Mouse (Mus musculus): ENCODE results near the gene Lrrc75b. TPM values are rescaled to one million over a fixed set of nuclear protein-coding genes. Genes with fewer than 3 reads are reported as not detected.
"Not testable (repeated sequence)": the region's sequence is repeated elsewhere in the genome, so short reads cannot be mapped to it uniquely, and the experiment has no call there.

The Lrrc75b gene
- polyA plus RNA-seq, 1 experiment from 2014 or later = 1.9 TPM

DNA sequence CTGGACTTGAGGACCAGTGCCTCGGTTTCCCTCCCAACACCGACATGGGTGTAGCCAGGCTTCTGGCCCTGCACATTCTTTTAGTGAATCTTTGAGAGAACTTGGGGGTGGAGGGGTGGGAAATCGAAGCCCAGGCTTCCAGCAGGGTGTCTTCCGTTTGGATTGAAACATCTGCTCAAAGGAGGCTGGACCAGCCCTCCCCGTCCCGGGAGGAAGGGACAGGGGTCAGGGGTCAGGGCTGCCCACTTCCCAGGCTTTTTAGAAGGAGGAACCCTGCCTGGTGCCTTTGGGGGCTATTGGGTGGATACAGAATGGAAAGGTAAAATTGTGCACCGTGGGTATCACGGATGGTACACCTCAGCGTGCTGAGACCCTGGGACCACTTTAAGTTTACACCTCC, 11.8 kb upstream of the Lrrc75b start:
- H3K4me1 ChIP-seq (ENCODE audit: control insufficient read depth, insufficient read depth, low read length) = peaks cover 14% of the 10 kb centered on the region; the same call in 1 of the 2 replicates
- no peak overlapping the region for H3K9ac ChIP-seq (ENCODE audit: low read depth, low read length)
- no peak overlapping the region for H3K27ac ChIP-seq (ENCODE audit: low read length)
- no peaks in the 10 kb centered on the region for H3K36me3 ChIP-seq (ENCODE audit: control insufficient read depth, insufficient read depth, low read length)
- H3K4me3 ChIP-seq (ENCODE audit: low read length) = no peak overlapping the region
- H3K9me3 ChIP-seq (ENCODE audit: control insufficient read depth, low read length) = no peaks in the 10 kb centered on the region
- no peak overlapping the region for H3K4me2 ChIP-seq (ENCODE audit: low read depth, low read length)
- H3K27me3 ChIP-seq (replicated peaks; ENCODE audit: control insufficient read depth, insufficient read depth, low read length) = no peaks in the 10 kb centered on the region
- ATAC-seq = no peak
- WGBS = 54% methylated on average over 9 of the region's 9 CpGs

DNA sequence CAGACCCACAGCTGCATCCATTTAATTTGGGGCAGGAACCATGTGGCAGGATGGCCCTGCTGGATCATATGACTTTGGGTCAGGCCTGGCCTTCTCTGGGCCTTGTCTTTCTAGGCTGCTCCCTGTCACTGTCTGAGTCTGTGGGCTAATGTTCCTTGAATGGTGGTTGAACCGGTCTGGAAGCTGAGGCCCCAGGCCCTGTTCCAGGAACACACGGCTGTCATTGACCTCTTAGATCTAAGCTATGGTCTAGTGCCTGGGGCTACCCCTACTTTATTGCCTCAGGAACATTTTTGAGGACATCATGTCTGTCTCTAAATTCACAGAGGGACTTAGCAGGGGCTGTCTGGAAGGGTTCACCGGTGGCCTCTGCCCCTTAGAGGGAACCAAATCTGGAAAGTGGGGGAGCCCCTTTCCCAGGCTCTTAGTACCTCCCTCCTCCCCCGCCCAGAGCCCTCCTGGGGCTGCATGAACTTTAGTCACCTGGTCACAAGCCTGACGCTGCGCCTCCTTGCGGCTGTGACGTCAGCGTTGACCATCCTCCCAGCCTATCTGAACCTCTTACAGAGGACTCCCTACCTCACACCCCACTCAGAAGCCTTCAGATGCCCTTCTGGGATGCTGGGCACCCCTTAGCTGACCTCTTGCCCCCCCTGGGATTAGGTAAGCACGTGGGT, 11.0 kb upstream of the Lrrc75b start:
- Histone ChIP-seq H3K27me3 (replicated peaks; ENCODE audit: control insufficient read depth, insufficient read depth, low read length) (no peaks in the 10 kb centered on the region), H3K4me2 (ENCODE audit: low read depth, low read length) (no peak overlapping the region), H3K9ac (ENCODE audit: low read depth, low read length) (0 out of 2 replicates have a peak overlapping the region, but pooled peaks have one; percentile 19), H3K27ac (ENCODE audit: low read length) (no peak overlapping the region), H3K36me3 (ENCODE audit: control insufficient read depth, insufficient read depth, low read length) (no peaks in the 10 kb centered on the region), H3K4me1 (ENCODE audit: control insufficient read depth, insufficient read depth, low read length) (peaks cover 14% of the 10 kb centered on the region; the same call in 1 of the 2 replicates), H3K9me3 (ENCODE audit: control insufficient read depth, low read length) (no peaks in the 10 kb centered on the region), H3K4me3 (ENCODE audit: low read length) (no peak overlapping the region)
- ATAC-seq = peak; percentile 7; the same call in 1 of the 2 replicates
- WGBS = 34% methylated on average over 10 of the region's 10 CpGs

DNA sequence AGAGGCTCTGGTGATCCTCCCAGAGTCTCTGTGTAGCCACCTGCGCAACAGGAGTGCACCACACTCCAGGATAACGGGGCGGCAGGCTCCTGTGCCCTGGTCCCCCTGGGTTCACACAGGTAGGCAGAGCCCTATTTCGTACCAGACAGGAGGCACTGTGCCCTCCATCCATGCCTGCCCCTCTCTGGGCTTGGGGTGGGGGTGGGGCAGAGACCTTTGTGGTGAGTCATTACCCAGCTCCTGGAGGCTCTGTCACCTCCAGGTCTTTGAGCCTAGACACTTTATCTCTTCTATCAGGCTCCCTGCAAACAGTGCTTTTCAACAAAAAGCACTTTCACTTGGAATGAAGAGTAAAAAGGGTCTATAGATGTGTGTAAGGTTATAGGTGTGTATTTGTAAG, 8.7 kb upstream of the Lrrc75b start:
- Histone ChIP-seq H3K4me2 (ENCODE audit: low read depth, low read length) (peak overlapping the region; percentile 37), H3K36me3 (ENCODE audit: control insufficient read depth, insufficient read depth, low read length) (no peaks in the 10 kb centered on the region), H3K27me3 (replicated peaks; ENCODE audit: control insufficient read depth, insufficient read depth, low read length) (no peaks in the 10 kb centered on the region), H3K4me1 (ENCODE audit: control insufficient read depth, insufficient read depth, low read length) (peaks cover 16% of the 10 kb centered on the region), H3K4me3 (ENCODE audit: low read length) (peak overlapping the region; percentile 37), H3K9me3 (ENCODE audit: control insufficient read depth, low read length) (no peaks in the 10 kb centered on the region), H3K9ac (ENCODE audit: low read depth, low read length) (peak overlapping the region; percentile 33; the same call in 1 of the 2 replicates), H3K27ac (ENCODE audit: low read length) (peak overlapping the region; percentile 37; the same call in 1 of the 2 replicates)
- 11% methylated on average over 4 of the region's 4 CpGs for WGBS
- peak; percentile 32 for ATAC-seq

GRCm38 (mm10) chr10:75568441-75568840, 8.3 kb upstream of the Lrrc75b start:
- H3K4me1 ChIP-seq (ENCODE audit: control insufficient read depth, insufficient read depth, low read length) = peaks cover 19% of the 10 kb centered on the region
- peak overlapping the region; percentile 37 for H3K4me2 ChIP-seq (ENCODE audit: low read depth, low read length)
- H3K36me3 ChIP-seq (ENCODE audit: control insufficient read depth, insufficient read depth, low read length) = no peaks in the 10 kb centered on the region
- peak overlapping the region; percentile 37; the same call in 1 of the 2 replicates for H3K27ac ChIP-seq (ENCODE audit: low read length)
- no peaks in the 10 kb centered on the region for H3K9me3 ChIP-seq (ENCODE audit: control insufficient read depth, low read length)
- no peaks in the 10 kb centered on the region for H3K27me3 ChIP-seq (replicated peaks; ENCODE audit: control insufficient read depth, insufficient read depth, low read length)
- peak overlapping the region; percentile 33 for H3K9ac ChIP-seq (ENCODE audit: low read depth, low read length)
- 13% methylated on average over 11 of the region's 11 CpGs for WGBS
- peak overlapping the region; percentile 37 for H3K4me3 ChIP-seq (ENCODE audit: low read length)
- ATAC-seq = peak; percentile 39

GRCm38 (mm10) chr10:75568029-75568428, 7.9 kb upstream of the Lrrc75b start:
- Histone ChIP-seq H3K4me3 (ENCODE audit: low read length) (peak overlapping the region; percentile 37), H3K36me3 (ENCODE audit: control insufficient read depth, insufficient read depth, low read length) (no peaks in the 10 kb centered on the region), H3K4me2 (ENCODE audit: low read depth, low read length) (peak overlapping the region; percentile 37), H3K27ac (ENCODE audit: low read length) (peak overlapping the region; percentile 37; the same call in 1 of the 2 replicates), H3K9me3 (ENCODE audit: control insufficient read depth, low read length) (no peaks in the 10 kb centered on the region), H3K9ac (ENCODE audit: low read depth, low read length) (peak overlapping the region; percentile 33; the same call in 1 of the 2 replicates), H3K4me1 (ENCODE audit: control insufficient read depth, insufficient read depth, low read length) (peaks cover 19% of the 10 kb centered on the region), H3K27me3 (replicated peaks; ENCODE audit: control insufficient read depth, insufficient read depth, low read length) (no peaks in the 10 kb centered on the region)
- 35% methylated on average over 5 of the region's 5 CpGs for WGBS
- no peak for ATAC-seq

- peaks cover 19% of the 10 kb centered on the region for H3K4me1 ChIP-seq (ENCODE audit: control insufficient read depth, insufficient read depth, low read length)
- not testable (repeated sequence) for H3K9ac ChIP-seq (ENCODE audit: low read depth, low read length); H3K27ac ChIP-seq (ENCODE audit: low read length); H3K9me3 ChIP-seq (ENCODE audit: control insufficient read depth, low read length); H3K27me3 ChIP-seq (replicated peaks; ENCODE audit: control insufficient read depth, insufficient read depth, low read length); H3K4me2 ChIP-seq (ENCODE audit: low read depth, low read length); H3K36me3 ChIP-seq (ENCODE audit: control insufficient read depth, insufficient read depth, low read length); H3K4me3 ChIP-seq (ENCODE audit: low read length); ATAC-seq
- WGBS = 76% methylated on average over 2 of the region's 2 CpGs
These were observed 6.6 kb upstream of the Lrrc75b start for GRCm38 (mm10) chr10:75566765-75567164.

- Histone ChIP-seq H3K9ac (ENCODE audit: low read depth, low read length) (0 out of 2 replicates have a peak overlapping the region, but pooled peaks have one; percentile 33), H3K27me3 (replicated peaks; ENCODE audit: control insufficient read depth, insufficient read depth, low read length) (no peaks in the 10 kb centered on the region), H3K36me3 (ENCODE audit: control insufficient read depth, insufficient read depth, low read length) (no peaks in the 10 kb centered on the region), H3K27ac (ENCODE audit: low read length) (peak overlapping the region; percentile 92), H3K4me1 (ENCODE audit: control insufficient read depth, insufficient read depth, low read length) (peaks cover 18% of the 10 kb centered on the region), H3K9me3 (ENCODE audit: control insufficient read depth, low read length) (no peaks in the 10 kb centered on the region), H3K4me2 (ENCODE audit: low read depth, low read length) (peak overlapping the region; percentile 43), H3K4me3 (ENCODE audit: low read length) (peak overlapping the region; percentile 29)
- 77% methylated on average over 5 of the region's 5 CpGs for WGBS
- ATAC-seq = peak; percentile 14
These were observed 6.2 kb upstream of the Lrrc75b start for GRCm38 (mm10) chr10:75566321-75566720.

DNA sequence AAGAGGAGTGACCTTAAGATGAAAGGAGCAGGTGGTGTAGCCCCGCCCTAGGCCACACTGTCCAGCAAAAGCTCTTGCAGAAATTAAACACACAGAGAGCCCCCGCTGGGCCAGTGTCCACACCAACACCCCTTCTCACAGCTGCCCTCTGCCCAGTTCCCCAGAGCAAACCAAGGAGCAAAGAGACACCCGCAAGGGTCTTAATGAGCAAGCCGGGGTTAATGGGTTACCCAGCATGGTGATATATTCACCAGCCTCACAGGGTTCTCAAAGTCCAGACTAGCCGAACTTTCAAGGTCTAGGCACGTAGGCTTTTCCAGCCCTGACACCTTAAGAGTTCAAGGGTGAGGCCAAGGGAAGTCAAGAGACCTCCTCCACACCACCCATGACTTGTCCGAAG, 5.8 kb upstream of the Lrrc75b start:
- peak; percentile 82 for ATAC-seq
- H3K4me1 ChIP-seq (ENCODE audit: control insufficient read depth, insufficient read depth, low read length) = peaks cover 14% of the 10 kb centered on the region
- H3K36me3 ChIP-seq (ENCODE audit: control insufficient read depth, insufficient read depth, low read length) = no peaks in the 10 kb centered on the region
- H3K9me3 ChIP-seq (ENCODE audit: control insufficient read depth, low read length) = no peaks in the 10 kb centered on the region
- WGBS = 56% methylated on average over 7 of the region's 7 CpGs
- H3K4me3 ChIP-seq (ENCODE audit: low read length) = peak overlapping the region; percentile 29
- H3K4me2 ChIP-seq (ENCODE audit: low read depth, low read length) = peak overlapping the region; percentile 43
- H3K9ac ChIP-seq (ENCODE audit: low read depth, low read length) = peak overlapping the region; percentile 48; the same call in 1 of the 2 replicates
- H3K27me3 ChIP-seq (replicated peaks; ENCODE audit: control insufficient read depth, insufficient read depth, low read length) = peaks cover 2% of the 10 kb centered on the region
- H3K27ac ChIP-seq (ENCODE audit: low read length) = peak overlapping the region; percentile 92

GRCm38 (mm10) chr10:75565436-75565835, 5.3 kb upstream of the Lrrc75b start:
- H3K27ac ChIP-seq (ENCODE audit: low read length) = peak overlapping the region; percentile 92
- 47% methylated on average over 6 of the region's 6 CpGs for WGBS
- H3K9me3 ChIP-seq (ENCODE audit: control insufficient read depth, low read length) = no peaks in the 10 kb centered on the region
- no peaks in the 10 kb centered on the region for H3K36me3 ChIP-seq (ENCODE audit: control insufficient read depth, insufficient read depth, low read length)
- H3K4me1 ChIP-seq (ENCODE audit: control insufficient read depth, insufficient read depth, low read length) = peaks cover 11% of the 10 kb centered on the region
- peaks cover 6% of the 10 kb centered on the region for H3K27me3 ChIP-seq (replicated peaks; ENCODE audit: control insufficient read depth, insufficient read depth, low read length)
- H3K4me2 ChIP-seq (ENCODE audit: low read depth, low read length) = peak overlapping the region; percentile 43
- ATAC-seq = peak; percentile 80
- H3K4me3 ChIP-seq (ENCODE audit: low read length) = peak overlapping the region; percentile 29
- H3K9ac ChIP-seq (ENCODE audit: low read depth, low read length) = peak overlapping the region; percentile 62; the same call in 1 of the 2 replicates
